Mouse (Mus musculus) telencephalon, adult 2 months (tissue): ENCODE data around the gene A930004D18Rik.

ENCODE experiments used
- DNase-seq: peaks from one replicate; pipeline ENCODE4 v3.0.0-alpha.2; 2011; ENCODE audit warnings: low read depth, low spot score

A930004D18Rik gene

DNA sequence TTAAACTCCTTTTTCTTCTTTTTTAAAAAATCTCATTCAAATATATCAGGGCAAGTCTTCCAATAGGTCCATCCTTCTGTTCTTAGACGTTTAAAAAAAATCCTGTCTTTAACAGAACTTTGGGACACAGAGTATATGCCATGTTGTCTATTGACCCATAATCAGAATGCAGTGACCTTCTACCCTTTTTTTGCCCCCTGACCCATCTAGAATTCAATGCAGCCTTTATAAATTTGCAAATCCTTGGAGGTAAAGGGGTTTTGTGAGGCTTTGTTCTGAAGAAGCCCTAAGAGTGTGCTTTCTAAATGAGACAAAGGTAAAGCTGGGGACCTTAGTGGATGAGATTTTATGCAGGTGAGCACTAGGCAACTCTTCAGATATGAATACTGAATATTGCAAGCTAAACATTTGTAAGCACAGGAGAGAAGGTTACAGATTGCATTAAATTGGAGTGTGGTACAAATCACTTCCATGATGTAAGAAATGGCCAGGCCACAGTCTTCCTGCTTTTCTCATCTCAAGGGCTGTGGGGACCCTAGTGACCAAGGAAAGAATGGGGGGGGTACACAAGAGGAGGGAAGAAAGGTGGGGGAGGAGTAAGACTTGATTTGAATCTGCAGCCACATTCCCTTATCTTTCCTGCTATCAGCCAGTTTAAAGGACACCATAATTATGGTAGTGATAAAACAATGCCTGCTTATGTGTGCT lies 15.9 kb upstream of the A930004D18Rik start:
- no peak for DNase-seq

GRCm38 (mm10) chr2:18052581-18052980 lies 15.0 kb upstream of the A930004D18Rik start:
- no peak for DNase-seq

GRCm38 (mm10) chr2:18051831-18052170 lies 14.3 kb upstream of the A930004D18Rik start:
- DNase-seq: no peak

- no peak for DNase-seq
These were observed 13.7 kb upstream of the A930004D18Rik start for GRCm38 (mm10) chr2:18051026-18051830.

DNA sequence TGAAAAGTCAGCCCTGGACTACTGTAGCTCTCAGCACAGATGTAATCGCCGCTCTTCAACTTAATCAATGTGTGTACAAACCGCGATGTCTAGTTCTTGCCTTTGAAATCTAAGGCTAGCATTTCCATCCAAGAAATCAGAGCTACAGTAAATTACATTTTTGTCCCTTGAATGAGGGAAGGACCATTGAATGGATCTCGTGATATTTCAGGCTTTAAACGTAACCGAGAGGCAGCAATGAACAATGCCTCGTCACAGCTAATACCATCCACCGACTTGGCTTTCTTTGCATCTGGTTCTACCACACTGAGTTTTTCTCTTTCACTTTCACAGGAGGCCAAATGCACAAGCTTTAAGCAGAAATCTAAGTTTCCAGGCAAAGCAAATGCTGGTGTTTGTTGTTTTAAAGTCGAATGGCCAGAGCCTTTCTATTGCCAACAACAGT lies 13.0 kb upstream of the A930004D18Rik start:
- DNase-seq: no peak

DNA sequence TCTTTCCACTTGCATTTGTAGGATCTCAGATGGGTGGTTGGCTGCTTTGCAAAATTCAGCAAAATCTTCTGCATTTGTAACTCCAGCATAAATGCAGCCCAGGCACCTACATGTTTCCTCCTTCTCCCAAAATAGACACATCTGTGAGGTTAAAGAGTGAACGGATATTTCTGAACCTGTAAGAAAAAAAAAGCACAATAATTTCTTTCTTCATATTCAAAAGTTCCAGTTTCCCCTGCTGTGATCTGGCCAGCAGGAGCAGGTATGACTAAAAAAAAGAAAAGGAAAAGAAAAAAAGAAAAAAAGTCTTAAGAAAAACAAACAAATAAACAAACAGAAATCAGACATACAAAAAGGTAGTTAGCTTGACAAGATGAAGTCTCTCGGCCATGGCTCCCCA lies 12.5 kb upstream of the A930004D18Rik start:
- DNase-seq: no peak

GRCm38 (mm10) chr2:18049279-18049821 lies 11.8 kb upstream of the A930004D18Rik start:
- no peak for DNase-seq

DNA sequence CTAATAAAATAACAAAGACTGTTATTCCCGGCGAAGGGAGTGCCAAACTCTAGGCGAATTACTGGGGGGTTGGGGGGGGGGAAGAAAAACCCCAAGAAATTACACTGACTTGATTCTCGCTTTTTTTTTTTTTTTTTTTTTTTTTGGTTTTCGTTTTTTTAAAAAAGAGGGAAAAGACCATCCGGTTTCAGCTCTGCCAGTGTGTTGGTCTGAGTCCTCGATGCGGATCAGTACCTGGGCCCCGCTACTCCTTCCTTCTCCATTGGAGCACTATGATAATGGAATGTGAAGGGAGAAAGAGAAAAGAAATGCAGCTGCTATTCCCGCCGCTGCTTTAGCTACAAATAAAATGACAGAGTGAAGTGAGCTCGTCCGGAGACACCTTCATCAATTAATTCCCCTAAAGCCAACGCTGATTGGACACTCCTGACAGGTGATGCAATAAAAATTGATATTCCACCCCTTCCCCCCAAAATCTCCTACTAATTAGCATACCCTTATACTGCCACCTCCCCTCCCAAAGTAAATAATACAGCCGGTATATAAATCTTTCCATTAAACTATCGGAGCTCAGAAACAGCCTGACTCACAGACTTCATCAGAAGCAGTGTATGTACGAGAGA lies 11.0 kb upstream of the A930004D18Rik start, which contains the start of gene Skida1:
Skida1 (minus strand) TSS at position 599 of the 623 bp plus-strand sequence.
- no peak for DNase-seq

GRCm38 (mm10) chr2:18047646-18048452 lies 10.3 kb upstream of the A930004D18Rik start:
- no peak for DNase-seq

DNA sequence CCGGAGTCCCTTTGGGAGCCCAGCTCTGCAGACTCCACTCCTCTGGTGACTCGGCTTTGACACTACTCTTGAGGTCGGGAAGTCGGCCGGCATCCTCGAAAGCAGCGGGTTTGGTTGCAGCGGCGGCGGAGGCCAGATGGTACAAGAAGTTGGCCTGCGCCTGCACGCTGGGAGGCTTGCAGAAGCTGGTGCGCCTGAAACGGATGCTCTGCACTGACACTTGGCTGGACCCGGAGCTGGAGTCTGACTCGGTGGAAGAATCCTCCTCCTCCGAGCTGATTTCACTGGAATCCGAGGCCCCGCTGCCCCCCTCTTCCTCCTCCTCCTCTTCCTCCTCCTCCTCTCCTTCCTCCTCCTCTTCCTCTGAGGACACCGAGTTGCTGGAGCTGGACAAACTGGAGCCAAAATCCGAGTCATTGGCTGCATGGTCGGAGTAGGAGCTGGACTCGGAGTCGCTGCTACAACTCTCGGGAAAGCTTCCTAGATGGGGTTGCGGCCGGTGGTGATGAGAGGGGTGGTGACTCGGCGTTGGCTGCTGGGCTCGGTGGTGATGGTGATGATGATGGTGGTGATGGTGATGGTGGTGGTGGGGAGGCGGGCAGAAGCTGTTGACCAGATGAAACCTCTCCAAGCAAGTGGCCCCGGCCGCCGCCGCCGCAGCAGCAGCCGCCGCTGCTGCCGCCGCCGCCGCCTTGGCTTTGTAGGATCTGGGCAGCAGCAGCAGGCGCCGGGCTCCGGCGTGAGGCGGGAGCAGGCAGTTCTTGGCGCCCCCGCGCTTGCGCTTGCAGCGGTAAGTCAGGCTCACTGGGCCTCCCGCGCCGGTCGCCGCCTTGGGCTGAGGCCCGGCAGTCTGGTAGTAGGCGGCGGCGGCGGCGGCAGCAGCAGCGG lies 9.5 kb upstream of the A930004D18Rik start:
- no peak for DNase-seq

GRCm38 (mm10) chr2:18046186-18046585 lies 8.6 kb upstream of the A930004D18Rik start:
- DNase-seq: no peak

- DNase-seq: no peak
These were observed 8.2 kb upstream of the A930004D18Rik start for GRCm38 (mm10) chr2:18045781-18046181.

DNA sequence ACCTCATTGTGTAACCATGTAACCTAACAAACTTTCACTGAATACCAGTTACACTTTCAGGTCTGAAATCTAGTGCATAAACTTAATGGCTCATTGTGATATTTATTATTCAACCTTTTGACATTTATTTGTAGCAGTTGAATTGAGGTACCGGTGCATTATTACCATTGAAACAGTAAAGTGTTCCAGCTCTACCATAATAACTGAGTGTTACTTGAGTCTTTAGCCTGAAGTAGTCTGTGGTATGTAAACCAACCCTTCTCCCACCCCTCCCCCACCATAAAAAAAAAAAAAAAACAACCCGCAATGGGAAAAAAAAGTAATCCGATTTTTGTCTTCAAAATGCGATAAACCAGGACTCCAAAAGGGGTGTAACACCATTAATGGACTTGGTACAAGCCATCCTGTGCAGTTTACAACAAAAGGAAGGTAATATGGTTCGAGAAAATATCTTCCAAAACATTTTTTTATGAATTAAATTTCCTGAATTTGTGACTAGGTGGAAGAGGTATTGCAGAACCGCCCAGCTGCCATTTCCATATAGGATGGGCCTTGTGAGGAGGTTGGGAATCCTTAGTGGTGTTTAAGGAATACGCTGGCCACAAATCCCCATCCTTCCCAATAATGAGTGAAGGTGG lies 7.7 kb upstream of the A930004D18Rik start:
- DNase-seq: no peak

DNA sequence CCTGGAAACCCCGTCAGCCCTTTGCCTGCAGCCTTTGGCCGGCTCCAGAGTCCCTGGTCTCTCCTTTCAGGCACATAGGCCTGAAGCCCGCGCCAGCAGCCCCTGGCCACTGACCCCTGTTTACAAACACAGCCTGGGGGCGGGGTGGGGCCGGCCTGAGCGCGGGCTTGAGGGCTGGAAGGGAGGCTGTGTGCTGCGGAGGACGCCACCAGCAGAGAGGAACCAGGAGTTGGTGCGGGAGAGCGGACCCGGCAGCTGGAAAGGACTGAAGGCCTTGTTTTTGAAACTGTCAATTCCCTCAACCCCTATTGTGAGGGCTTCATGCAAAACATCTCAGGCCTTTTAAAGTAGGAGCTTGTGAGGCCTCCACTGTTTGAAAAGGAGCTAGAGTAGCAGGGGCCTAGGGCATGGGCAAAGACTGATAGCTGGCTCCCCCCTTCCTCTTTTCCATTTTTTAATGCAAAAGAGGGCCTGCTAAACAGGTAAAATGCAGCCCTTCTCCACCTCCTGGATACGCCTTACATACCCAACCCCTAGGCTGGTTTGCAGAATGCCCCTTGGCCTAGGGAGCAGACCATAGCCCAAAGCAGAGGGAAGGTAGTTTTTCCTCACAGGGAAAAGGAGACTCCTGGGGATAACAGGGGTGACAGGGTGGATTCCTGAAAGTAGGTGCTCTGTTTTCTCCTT lies 3.8 kb upstream of the A930004D18Rik start:
- no peak for DNase-seq

DNA sequence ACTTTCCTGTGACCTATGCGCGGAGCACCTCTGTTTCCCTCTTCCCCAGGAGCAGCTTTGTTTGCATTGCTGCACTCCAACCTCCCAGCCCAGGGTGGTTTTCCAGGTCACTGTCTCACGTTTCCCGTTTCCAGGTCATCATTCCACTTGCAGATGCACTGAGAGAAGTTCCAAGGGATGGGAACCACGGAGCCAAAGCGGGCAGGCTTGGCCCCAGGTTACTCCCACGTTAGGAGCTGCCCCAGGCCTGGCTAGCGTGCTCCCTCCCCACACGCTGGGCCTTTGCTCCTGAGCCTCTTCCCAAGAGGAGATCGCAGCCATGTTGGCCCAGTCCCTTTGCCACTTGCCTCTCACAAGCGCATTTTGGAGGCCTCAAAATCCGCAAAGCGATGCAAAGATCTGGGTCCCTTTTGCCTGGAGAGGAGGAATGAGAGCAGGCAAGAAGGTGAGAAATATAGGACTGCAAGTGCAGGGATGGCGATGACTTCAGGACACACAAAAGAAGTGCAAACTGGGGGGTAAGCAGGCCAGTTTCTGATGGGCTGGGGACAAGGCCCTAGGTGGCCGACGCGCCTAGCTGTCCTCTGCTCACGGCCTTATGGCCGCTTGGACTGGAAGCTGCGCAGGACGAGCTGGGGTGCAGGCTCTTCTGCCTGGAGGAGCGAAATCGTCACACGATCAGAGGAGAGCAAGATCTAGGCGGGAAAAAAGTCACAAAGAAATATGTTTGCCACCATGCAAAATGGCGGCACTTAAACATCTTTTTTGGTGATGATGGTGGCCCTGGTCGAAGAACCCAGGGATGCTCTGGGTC lies 3.0 kb upstream of the A930004D18Rik start:
- no peak for DNase-seq

GRCm38 (mm10) chr2:18039566-18040290 lies 2.2 kb upstream of the A930004D18Rik start:
- no peak for DNase-seq

DNA sequence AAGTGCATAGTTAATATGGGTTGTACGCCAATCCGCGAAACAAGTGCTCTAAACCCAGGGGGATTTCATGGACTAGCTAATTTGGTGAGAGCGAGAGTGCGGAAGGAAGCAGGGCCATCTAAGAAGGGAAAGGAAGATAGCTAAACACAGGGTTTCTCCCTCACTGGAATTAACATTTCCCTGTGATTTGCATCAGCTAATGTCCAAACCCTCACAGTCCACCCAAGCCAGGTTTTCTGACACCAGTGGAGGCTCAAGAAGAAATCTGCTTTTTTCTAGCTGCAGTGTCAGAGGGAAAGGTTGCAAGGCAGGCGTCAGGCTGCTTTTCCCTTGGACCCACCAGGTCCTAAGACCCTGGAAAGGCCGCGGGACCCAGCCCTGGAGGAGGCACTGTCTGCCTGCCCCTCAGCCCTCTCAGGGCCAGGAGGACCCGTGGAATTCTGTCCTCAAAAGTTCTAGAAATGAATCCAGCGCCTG lies 1.4 kb upstream of the A930004D18Rik start:
- DNase-seq: no peak
